Mouse (Mus musculus) heart, postnatal 0 days (tissue): ENCODE results near the gene Ltc4s.

Experiments used
- CTCF ChIP-seq: IDR thresholded peaks from 2 replicates; pipeline ENCODE4 v1.5.1; 2016; ENCODE audit warnings: antibody characterized with exemption, control low read depth, low read depth
- EP300 ChIP-seq: IDR thresholded peaks from 2 replicates; pipeline ENCODE4 v1.6.1; 2016; ENCODE audit warnings: antibody characterized with exemption, low read depth

DNA sequence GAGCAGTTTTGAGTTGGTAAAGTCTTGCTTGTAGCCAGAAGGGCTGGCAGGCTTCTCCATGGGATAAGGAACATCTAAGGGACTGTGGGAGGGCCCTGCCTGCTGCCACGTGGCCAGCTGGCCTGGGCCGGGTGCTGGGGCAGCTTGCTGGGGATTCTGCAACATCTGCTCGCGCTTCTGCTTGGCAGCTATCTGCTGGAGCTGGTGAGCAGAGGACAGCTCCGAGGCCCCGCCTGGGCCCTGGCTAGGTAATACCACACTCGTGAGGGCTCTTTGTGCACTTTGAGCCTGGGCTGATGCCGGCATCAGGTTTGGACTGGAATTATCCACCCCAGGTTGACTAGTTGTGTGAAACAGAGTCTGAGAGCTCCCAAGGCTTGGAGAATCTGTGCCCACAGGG lies 27.5 kb upstream of the Ltc4s start:
- TF ChIP-seq CTCF (no peak), EP300 (no peak)
